Mouse (Mus musculus) heart, adult 2 months (tissue): ENCODE data around the gene Lep. TPM values are rescaled to one million over a fixed set of nuclear protein-coding genes. Genes with fewer than 3 reads are reported as not detected.
A peak's percentile ranks its signal among the peaks of the same experiment; 100 is the strongest.

ENCODE experiments used
- DNase-seq, 2 experiments: peaks; one replicate each; pipeline ENCODE4 v3.0.0; 2021
- H3K27ac ChIP-seq: fragments of 200-600 bp; 2 replicates; pipeline ENCODE4 v1.8.1; 2022
- H3K27me3 ChIP-seq: fragments of 200-500 bp; 2 replicates; pipeline ENCODE4 v1.6.1; 2012; ENCODE audit warnings: mild to moderate bottlenecking, low read length, inconsistent platforms, mixed read lengths; ENCODE audit not compliant: control insufficient read depth, insufficient read depth
- H3K36me3 ChIP-seq: fragments of 200-500 bp; 2 replicates; pipeline ENCODE4 v1.6.1; 2012; ENCODE audit warnings: low read length, inconsistent platforms; ENCODE audit not compliant: control insufficient read depth, insufficient read depth
- H3K4me1 ChIP-seq: fragments of 200-500 bp; 2 replicates; pipeline ENCODE4 v1.6.1; 2011; ENCODE audit warnings: low read length; ENCODE audit not compliant: control insufficient read depth, insufficient read depth
- H3K4me3 ChIP-seq: fragments of 200-600 bp; 2 replicates; pipeline ENCODE4 v1.8.1; 2022
- H3K79me2 ChIP-seq: fragments of 200-500 bp; replicated peaks from 2 replicates; pipeline ENCODE4 v1.6.1; 2012; ENCODE audit warnings: mild to moderate bottlenecking, inconsistent platforms, low read length, moderate library complexity, mixed read lengths; ENCODE audit not compliant: control insufficient read depth, insufficient read depth
- H3K9ac ChIP-seq: fragments of 200-500 bp; 2 replicates; pipeline ENCODE4 v1.6.1; 2012; ENCODE audit warnings: low read depth, mild to moderate bottlenecking, control low read depth, inconsistent platforms, low read length, mixed read lengths
- CTCF ChIP-seq: fragments of 200-600 bp; IDR thresholded peaks from 2 replicates; pipeline ENCODE4 v1.8.1; 2022; ENCODE audit warnings: antibody characterized with exemption, mild to moderate bottlenecking, moderate library complexity
- EP300 ChIP-seq: fragments of 200-500 bp; IDR thresholded peaks from 2 replicates; pipeline ENCODE4 v1.6.1; 2011; ENCODE audit warnings: low read depth, low read length, control low read depth; ENCODE audit not compliant: insufficient read depth
- POLR2A ChIP-seq: fragments of 200-500 bp; IDR thresholded peaks from 2 replicates; pipeline ENCODE4 v1.6.1; 2011; ENCODE audit warnings: mild to moderate bottlenecking, low read depth, low read length, control low read depth; ENCODE audit not compliant: insufficient read depth
- WGBS: fragments of 180-500 bp; shearing (Covaris S2); methylation state at CpG from one replicate; pipeline ENCODE4 v1.1.7; 2018; 5-methylcytosine and 5-hydroxymethylcytosine counted together
- intact Hi-C: fragments of 180-260 bp; cut with DNase I; formaldehyde crosslinking; loops from one replicate; pipeline ENCODE4 v1.15.1; 2025
- long read RNA-seq: library from polyadenylated mRNA; stranded (forward); transcript quantifications from one replicate; pipeline ENCODE4 v2.0.0, GENCODE M21; 2021
- polyA plus RNA-seq: library from polyadenylated mRNA; depleted of rRNA; stranded (reverse); fragments of >200 nt; gene quantifications from 2 replicates; pipeline ENCODE4 v1.2.3, GENCODE M21; 2012; rRNA removed
- total RNA-seq, 2 experiments: library from RNA; stranded (reverse); gene quantifications; 2 replicates each; pipeline ENCODE4 v1.2.3; 2021

Lep gene
- under 1 TPM; 0.08 to 0.30 TPM for total RNA-seq
- 1.7 and 1.9 TPM in 2 replicates for polyA plus RNA-seq
- long read RNA-seq = 0 reads

DNA sequence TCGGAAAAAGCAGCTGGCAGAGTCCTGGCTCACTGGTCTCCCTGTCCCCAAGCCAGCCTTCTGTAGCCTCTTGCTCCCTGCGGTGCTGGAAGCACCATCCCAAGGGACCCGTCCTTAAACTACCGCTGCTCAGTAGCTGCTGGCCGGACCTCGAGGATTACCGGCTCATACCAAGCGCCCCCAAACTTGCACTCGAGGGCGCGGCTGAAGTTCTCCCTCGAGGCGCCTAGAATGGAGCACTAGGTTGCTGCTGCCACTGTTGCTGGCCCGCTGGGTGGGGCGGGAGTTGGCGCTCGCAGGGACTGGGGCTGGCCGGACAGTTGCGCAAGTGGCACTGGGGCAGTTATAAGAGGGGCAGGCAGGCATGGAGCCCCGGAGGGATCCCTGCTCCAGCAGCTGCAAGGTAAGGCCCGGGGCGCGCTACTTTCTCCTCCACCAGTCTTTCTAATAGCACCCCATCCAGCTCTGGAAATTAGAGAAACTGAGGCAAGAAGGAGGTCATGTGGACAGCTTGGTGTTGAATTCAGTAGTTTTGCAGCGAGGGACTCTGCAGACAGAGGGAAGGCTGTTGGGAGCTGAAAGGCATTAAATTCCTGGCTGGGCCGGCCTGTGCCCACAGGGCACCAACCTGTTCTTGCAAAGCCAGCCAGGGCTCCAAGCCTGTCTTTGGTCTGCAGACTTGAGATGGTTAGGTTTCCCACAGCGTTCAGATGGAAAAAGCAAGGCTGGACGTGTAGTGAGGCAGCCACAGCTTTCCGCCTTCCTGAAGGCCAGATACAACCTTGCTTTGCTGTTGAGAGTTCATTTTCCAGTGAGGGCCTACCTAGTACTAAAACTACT is at the start of gene Lep:
Gene Lep (plus strand): TSS at position 375 of the 840 bp plus-strand sequence.
- no peaks in the 10 kb centered on the region for H3K79me2 ChIP-seq
- peak in 1 of 2 experiments; percentile 11 for DNase-seq
- intact Hi-C loops = no loop called here
- H3K27ac ChIP-seq = no peak within 1 kb of the TSS
- TF ChIP-seq CTCF = no peak
- TF ChIP-seq POLR2A = no peak
- TF ChIP-seq EP300 = no peak
- H3K9ac ChIP-seq = no peak within 1 kb of the TSS
- no peak within 1 kb of the TSS for H3K4me3 ChIP-seq
- H3K4me1 ChIP-seq = no peaks in the 10 kb centered on the region
- no peaks in the 10 kb centered on the region for H3K36me3 ChIP-seq
- WGBS = 71% methylated on average over 28 of the region's 28 CpGs
- H3K27me3 ChIP-seq = no peaks in the 10 kb centered on the region

DNA sequence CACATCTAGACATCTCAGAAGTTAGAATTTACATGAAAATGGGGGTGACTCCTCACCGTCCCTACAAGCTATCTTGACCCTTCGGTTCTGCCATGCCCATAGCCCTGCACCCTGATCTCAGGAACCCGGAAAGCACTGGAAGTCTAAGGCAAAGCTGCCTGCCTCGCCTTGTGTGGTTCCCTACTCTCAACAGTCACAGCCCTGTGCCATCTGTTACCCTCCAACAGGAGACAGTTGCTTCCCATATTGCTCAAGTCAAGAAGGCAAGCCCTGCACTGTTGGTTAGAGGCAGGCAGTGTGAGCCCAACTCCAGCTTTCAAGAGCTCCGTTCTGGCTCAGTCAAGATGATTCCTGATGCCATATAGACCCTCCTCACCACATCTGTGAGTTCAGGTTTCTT is 48.4 kb upstream of the Lep start:
- Histone ChIP-seq H3K27me3 (no peaks in the 10 kb centered on the region), H3K27ac (no peak overlapping the region), H3K4me3 (no peak overlapping the region), H3K9ac (no peak overlapping the region), H3K79me2 (no peaks in the 10 kb centered on the region), H3K36me3 (no peaks in the 10 kb centered on the region), H3K4me1 (no peaks in the 10 kb centered on the region)
- WGBS = 86% methylated on average over 5 of the region's 5 CpGs
- DNase-seq = no peak
- intact Hi-C loops = no loop called here
- TF ChIP-seq CTCF (no peak), EP300 (no peak), POLR2A (no peak)

GRCm38 (mm10) chr6:29013216-29013615 is 46.8 kb upstream of the Lep start:
- WGBS = 94% methylated on average over 6 of the region's 6 CpGs
- Histone ChIP-seq H3K36me3 (no peaks in the 10 kb centered on the region), H3K79me2 (no peaks in the 10 kb centered on the region), H3K4me3 (no peak overlapping the region), H3K4me1 (no peaks in the 10 kb centered on the region), H3K27ac (no peak overlapping the region), H3K27me3 (0 out of 2 replicates have a peak, but pooled peaks cover 1% of the 10 kb centered on the region), H3K9ac (no peak overlapping the region)
- no peak for DNase-seq
- TF ChIP-seq CTCF (no peak), POLR2A (no peak)
- intact Hi-C loops = no loop called here

DNA sequence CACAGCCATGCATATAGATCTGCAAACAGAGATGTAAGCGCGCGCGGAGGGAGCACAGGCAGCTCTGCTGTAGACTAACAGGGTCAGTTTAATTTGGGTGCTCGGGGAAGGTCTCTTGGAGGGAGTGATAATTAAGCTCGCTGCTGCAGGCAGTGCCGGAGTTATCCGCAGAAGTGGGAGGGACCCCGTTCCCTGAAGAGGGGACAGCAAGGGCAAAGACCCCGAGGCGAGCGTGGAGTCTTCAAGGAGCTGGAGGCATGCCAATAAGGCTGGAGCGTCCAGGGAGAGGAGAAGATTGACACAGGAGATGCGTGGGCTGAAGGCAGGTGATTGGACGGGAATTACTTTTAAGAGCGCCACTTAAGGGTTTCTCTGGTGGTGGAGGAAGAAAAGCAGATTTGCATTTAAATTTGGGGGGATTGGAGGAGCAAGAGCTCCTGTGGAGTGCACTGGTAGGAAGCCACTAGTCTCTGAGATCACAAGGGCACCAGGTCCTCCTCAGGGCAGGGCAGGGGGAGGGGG is 43.1 kb upstream of the Lep start:
- intact Hi-C loops = no loop called here
- no peak for DNase-seq
- H3K9ac ChIP-seq = no peak overlapping the region
- no peaks in the 10 kb centered on the region for H3K36me3 ChIP-seq
- WGBS = 4% methylated on average over 16 of the region's 16 CpGs
- 0 out of 2 replicates have a peak, but pooled peaks cover 1% of the 10 kb centered on the region for H3K27me3 ChIP-seq
- H3K4me3 ChIP-seq = no peak overlapping the region
- TF ChIP-seq CTCF = no peak
- TF ChIP-seq POLR2A = no peak
- no peak for TF ChIP-seq EP300
- H3K4me1 ChIP-seq = no peaks in the 10 kb centered on the region
- H3K27ac ChIP-seq = no peak overlapping the region
- no peaks in the 10 kb centered on the region for H3K79me2 ChIP-seq

DNA sequence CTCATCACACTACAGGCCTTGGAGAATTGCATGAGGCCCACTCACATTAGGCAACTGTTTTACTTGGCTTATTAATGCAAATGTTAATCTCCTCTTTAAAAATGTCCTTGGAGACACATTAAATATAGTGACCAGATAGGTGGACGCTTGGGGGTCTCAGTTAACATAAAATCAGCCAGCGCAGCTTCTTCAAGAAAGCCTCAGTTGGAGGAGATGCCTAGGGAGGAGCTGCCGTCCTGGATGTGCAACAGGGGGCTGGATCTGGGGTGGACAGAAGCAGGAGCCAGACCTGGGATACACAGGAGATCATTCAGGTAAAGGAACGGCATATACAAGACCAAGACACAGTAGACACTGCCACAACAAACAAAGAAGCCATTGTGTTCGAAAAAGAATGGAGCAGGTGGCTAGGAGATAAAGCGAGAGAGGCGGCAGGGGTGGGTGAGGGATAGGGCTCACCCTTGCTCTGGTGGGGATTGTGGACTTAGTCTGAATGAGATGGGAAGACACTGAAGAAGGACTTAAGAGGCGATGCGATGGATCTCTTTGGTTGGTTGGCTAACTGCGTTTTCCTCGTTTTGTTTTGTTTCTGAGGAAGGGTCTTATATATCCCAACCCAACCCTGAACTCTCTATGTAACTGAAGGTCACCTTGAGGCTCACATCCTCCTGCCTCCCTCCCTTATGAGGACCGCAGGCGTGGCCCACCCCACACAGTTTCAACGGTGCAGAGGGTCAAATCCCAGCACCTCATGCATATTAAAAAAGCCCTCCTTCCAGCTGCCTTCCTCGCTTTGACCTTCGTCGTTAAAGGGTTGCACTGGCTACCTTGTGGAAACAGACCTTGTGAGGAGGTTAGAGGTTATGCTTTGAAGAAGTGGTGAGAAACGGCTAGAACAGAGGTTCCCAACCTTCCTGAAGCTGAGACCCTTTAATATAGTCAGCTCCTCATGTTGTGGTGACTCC is 40.0 kb upstream of the Lep start:
- no peak overlapping the region for H3K27ac ChIP-seq
- no peak overlapping the region for H3K9ac ChIP-seq
- intact Hi-C loops = loop anchor here (5.0 to 10.0 kb wide), 2 partner anchors 122 to 705 kb away; no protein-coding TSS in a partner anchor
- no peak overlapping the region for H3K4me3 ChIP-seq
- H3K36me3 ChIP-seq = no peaks in the 10 kb centered on the region
- 72% methylated on average over 18 of the region's 18 CpGs for WGBS
- H3K27me3 ChIP-seq = 0 out of 2 replicates have a peak, but pooled peaks cover 1% of the 10 kb centered on the region
- TF ChIP-seq POLR2A (no peak), CTCF (no peak), EP300 (no peak)
- no peaks in the 10 kb centered on the region for H3K79me2 ChIP-seq
- DNase-seq = no peak
- H3K4me1 ChIP-seq = peaks cover 1% of the 10 kb centered on the region; the same call in 1 of the 2 replicates
